Comparison of ENCODE assay signal across 17 mouse cellular contexts in genomic region chr13:32806820-32807219, GRCm38 (mm10). TPM values are rescaled to one million over a fixed set of nuclear protein-coding genes. Genes with fewer than 3 reads are reported as not detected.
DNase-seq lines count a peak whose midpoint lies in the region; ATAC-seq and TF ChIP-seq lines count a peak whose summit lies in the region.
"Had no signal": no experiment of that assay in that cellular context is flagged by ENCODE, and none has a peak within 500 bp of the region (broad histone marks: within the 10 kb centered on the region; RNA-seq: fewer than 3 reads in every experiment).

No protein-coding gene starts in this region.

- ATAC-seq in liver, embryonic 11.5 days (replicated peaks; ENCODE audit: low FRiP score): no peak
- no peak for ATAC-seq in granulocyte monocyte progenitor cell, adult 5-6 weeks (replicated peaks; ENCODE audit: poor library complexity, severe bottlenecking)
- ATAC-seq: midbrain, embryonic 15.5 days had no signal

- no peaks in the 10 kb centered on the region for H3K9me3 ChIP-seq in liver, embryonic 11.5 days (ENCODE audit: control insufficient read depth, low read length)
- H3K9me3 ChIP-seq: limb, embryonic 12.5 days; midbrain, embryonic 15.5 days; neural tube, embryonic 12.5 days had no signal

- 65% methylated on average over 7 of the region's 7 CpGs for WGBS in heart, adult 2 months
- WGBS in liver, embryonic 11.5 days: 89% methylated on average over 7 of the region's 7 CpGs

- no peak overlapping the region for H3K9ac ChIP-seq in heart, adult 2 months (ENCODE audit: low read depth, low read length)
- H3K9ac ChIP-seq in liver, embryonic 11.5 days (ENCODE audit: low read depth, low read length): no peak overlapping the region
- H3K9ac ChIP-seq: limb, embryonic 12.5 days; midbrain, embryonic 15.5 days; neural tube, embryonic 12.5 days had no signal

- DNase-seq in adrenal gland, postnatal 14 days: peak; percentile 28
- no peak for DNase-seq in adrenal gland, adult 18-20 months (ENCODE audit: low spot score in 2 of 2)
- peak; percentile 90 for DNase-seq in heart, adult 11 months
- DNase-seq in heart, adult 2 months: no peak
- peak; percentile 15 for DNase-seq in liver
- DNase-seq in liver, embryonic 11.5 days (ENCODE audit: low spot score): no peak
- DNase-seq in R1 (ENCODE audit: low read depth, low spot score): peak; percentile 75
- DNase-seq: layer of hippocampus, postnatal 36 days; right cerebral cortex, adult 18-20 months; thymus, postnatal 14 days had no signal

- peaks cover 2% of the 10 kb centered on the region; the same call in 1 of the 2 replicates for H3K79me2 ChIP-seq in heart, adult 2 months (replicated peaks; ENCODE audit: control insufficient read depth, insufficient read depth, low read length)

- TF ChIP-seq POLR2A in heart, adult 2 months (IDR thresholded peaks at IDR 0.05; ENCODE audit: insufficient read depth, low read depth, low read length): no peak

- H3K27me3 ChIP-seq in heart, adult 2 months (ENCODE audit: control insufficient read depth, insufficient read depth, low read length): no peaks in the 10 kb centered on the region
- H3K27me3 ChIP-seq in liver, embryonic 11.5 days (replicated peaks; ENCODE audit: control insufficient read depth, insufficient read depth, low read length): no peaks in the 10 kb centered on the region
- H3K27me3 ChIP-seq: midbrain, embryonic 15.5 days; neural tube, embryonic 12.5 days had no signal

- no peak overlapping the region for H3K4me3 ChIP-seq in heart, adult 2 months
- no peak overlapping the region for H3K4me3 ChIP-seq in liver, embryonic 11.5 days (ENCODE audit: low read depth, low read length)
- H3K4me3 ChIP-seq: limb, embryonic 12.5 days; midbrain, embryonic 15.5 days; neural tube, embryonic 12.5 days had no signal

- peaks cover 2% of the 10 kb centered on the region; the same call in 1 of the 2 replicates for H3K4me1 ChIP-seq in heart, adult 2 months (ENCODE audit: control insufficient read depth, insufficient read depth, low read length)
- peaks cover 14% of the 10 kb centered on the region; the same call in 1 of the 2 replicates for H3K4me1 ChIP-seq in liver, embryonic 11.5 days (replicated peaks; ENCODE audit: control insufficient read depth, insufficient read depth, low read length)

- no peak overlapping the region for H3K27ac ChIP-seq in heart, adult 2 months
- no peak overlapping the region for H3K27ac ChIP-seq in liver, embryonic 11.5 days (ENCODE audit: low read depth, low read length)
- H3K27ac ChIP-seq: kidney, postnatal 0 days; limb, embryonic 12.5 days; midbrain, embryonic 15.5 days; neural tube, embryonic 12.5 days had no signal

- peaks cover 25% of the 10 kb centered on the region for H3K36me3 ChIP-seq in heart, adult 2 months (ENCODE audit: control insufficient read depth, insufficient read depth, low read length)
- peaks cover 14% of the 10 kb centered on the region for H3K36me3 ChIP-seq in liver, embryonic 11.5 days (ENCODE audit: control insufficient read depth, insufficient read depth, low read length)

- no peak for TF ChIP-seq EP300 in heart, adult 2 months (IDR thresholded peaks at IDR 0.05; ENCODE audit: insufficient read depth, low read depth, low read length)

- TF ChIP-seq CTCF in heart, adult 2 months (IDR thresholded peaks at IDR 0.05): no peak

- intact Hi-C loops in heart, adult 2 months (cut with DNase I): loop anchor here (10.0 kb wide), 2 partner anchors 198 to 1002 kb away; partner anchors contain the start of genes Foxc1 and Serpinb9

- no peak overlapping the region for H3K4me2 ChIP-seq in liver, embryonic 11.5 days
- H3K4me2 ChIP-seq: limb, embryonic 12.5 days; midbrain, embryonic 15.5 days; neural tube, embryonic 12.5 days had no signal

RNA-seq across cellular contexts. Expression of gene D930007J09Rik, which starts 4.2 kb away (rescaled TPM):
- not detected in 2 replicates for total RNA-seq in adrenal gland, postnatal 14 days (2021)
- not detected for total RNA-seq in adrenal gland, adult 18-20 months (2021)
- not detected for total RNA-seq in heart, adult 2 months (2021)
- not detected in 2 replicates for polyA plus RNA-seq in heart, adult 2 months (2012; rRNA removed)
- polyA plus RNA-seq in liver, embryonic 11.5 days (2014; fragmentation: Nextera tagmentation; extraction: Ambion mirVana): not detected in 2 replicates
- not detected in 2 replicates for total RNA-seq in granulocyte monocyte progenitor cell, adult 5-6 weeks (2014; fragmentation: Nextera tagmentation)
- not detected in 2 replicates for total RNA-seq in granulocyte monocyte progenitor cell, adult 5-6 weeks (2017)
- polyA plus RNA-seq: heart, embryonic 14.5 days; kidney, postnatal 0 days; limb, embryonic 12.5 days; lung, embryonic 16.5 days; midbrain, embryonic 15.5 days; neural tube, embryonic 12.5 days had no signal

RNA-seq across cellular contexts. Expression of gene Wrnip1, which starts 5.0 kb away (rescaled TPM):
- total RNA-seq in adrenal gland, postnatal 14 days (2021): 35.2 and 45.9 TPM in 2 replicates
- total RNA-seq in adrenal gland, adult 18-20 months (2021): 10 to 100 TPM; 28.0 to 54.6 TPM
- total RNA-seq in heart, adult 2 months (2021): 10 to 100 TPM; 21.3 to 21.7 TPM
- 17.4 and 32.9 TPM in 2 replicates for polyA plus RNA-seq in heart, adult 2 months (2012; rRNA removed)
- polyA plus RNA-seq in liver, embryonic 11.5 days (2014; fragmentation: Nextera tagmentation; extraction: Ambion mirVana): 19.9 and 23.1 TPM in 2 replicates
- total RNA-seq in granulocyte monocyte progenitor cell, adult 5-6 weeks (2014; fragmentation: Nextera tagmentation): 27.1 and 44.0 TPM in 2 replicates
- 42.0 and 48.3 TPM in 2 replicates for total RNA-seq in granulocyte monocyte progenitor cell, adult 5-6 weeks (2017)

RNA-seq across cellular contexts. Expression of gene Mylk4, which starts 23.1 kb away (rescaled TPM):
- total RNA-seq in adrenal gland, postnatal 14 days (2021): 0.07 and 2.4 TPM in 2 replicates
- under 1 TPM in 1 of 2 experiments, not detected in 1; 0.26 TPM for total RNA-seq in adrenal gland, adult 18-20 months (2021)
- total RNA-seq in heart, adult 2 months (2021): 100 to 1,000 TPM; 262 to 290 TPM
- polyA plus RNA-seq in heart, adult 2 months (2012; rRNA removed): 59.5 and 115 TPM in 2 replicates
- polyA plus RNA-seq in liver, embryonic 11.5 days (2014; fragmentation: Nextera tagmentation; extraction: Ambion mirVana): 0.10 and 0.12 TPM in 2 replicates
- not detected in 2 replicates for total RNA-seq in granulocyte monocyte progenitor cell, adult 5-6 weeks (2014; fragmentation: Nextera tagmentation)
- not detected in 2 replicates for total RNA-seq in granulocyte monocyte progenitor cell, adult 5-6 weeks (2017)

RNA-seq across cellular contexts. Expression of gene Serpinb1a, which starts 44.2 kb away (rescaled TPM):
- total RNA-seq in adrenal gland, postnatal 14 days (2021): 65.7 and 67.1 TPM in 2 replicates
- total RNA-seq in adrenal gland, adult 18-20 months (2021): 100 to 1,000 TPM in 1 of 2 experiments, 1 to 10 TPM in 1; 4.3 to 134 TPM
- 1 to 10 TPM; 4.4 to 5.7 TPM for total RNA-seq in heart, adult 2 months (2021)
- 2.8 and 5.2 TPM in 2 replicates for polyA plus RNA-seq in heart, adult 2 months (2012; rRNA removed)
- 10.1 and 11.0 TPM in 2 replicates for polyA plus RNA-seq in liver, embryonic 11.5 days (2014; fragmentation: Nextera tagmentation; extraction: Ambion mirVana)
- total RNA-seq in granulocyte monocyte progenitor cell, adult 5-6 weeks (2014; fragmentation: Nextera tagmentation): 232 and 310 TPM in 2 replicates
- total RNA-seq in granulocyte monocyte progenitor cell, adult 5-6 weeks (2017): 511 and 544 TPM in 2 replicates

Comparison
In these comparisons a context has a peak if more than half of its experiments do, and no peak if none do; other contexts are left out.
1. DNase-seq: peak in adrenal gland, postnatal 14 days (single experiment), heart, adult 11 months (single experiment), liver (single experiment) and R1 (single experiment); none in adrenal gland, adult 18-20 months (0 of 2), heart, adult 2 months (0 of 2) and liver, embryonic 11.5 days (single experiment).
2. RNA of gene Mylk4, which starts 23.1 kb away (total RNA-seq): 262 to 290 TPM in heart, adult 2 months; 0.26 TPM in adrenal gland, adult 18-20 months, 0.07 to 2.4 TPM in adrenal gland, postnatal 14 days and not detected in granulocyte monocyte progenitor cell, adult 5-6 weeks; every median in the first group is over 10 times any median in the second.